Mouse (Mus musculus): ENCODE data around the gene Slc25a42.

Slc25a42 gene

DNA sequence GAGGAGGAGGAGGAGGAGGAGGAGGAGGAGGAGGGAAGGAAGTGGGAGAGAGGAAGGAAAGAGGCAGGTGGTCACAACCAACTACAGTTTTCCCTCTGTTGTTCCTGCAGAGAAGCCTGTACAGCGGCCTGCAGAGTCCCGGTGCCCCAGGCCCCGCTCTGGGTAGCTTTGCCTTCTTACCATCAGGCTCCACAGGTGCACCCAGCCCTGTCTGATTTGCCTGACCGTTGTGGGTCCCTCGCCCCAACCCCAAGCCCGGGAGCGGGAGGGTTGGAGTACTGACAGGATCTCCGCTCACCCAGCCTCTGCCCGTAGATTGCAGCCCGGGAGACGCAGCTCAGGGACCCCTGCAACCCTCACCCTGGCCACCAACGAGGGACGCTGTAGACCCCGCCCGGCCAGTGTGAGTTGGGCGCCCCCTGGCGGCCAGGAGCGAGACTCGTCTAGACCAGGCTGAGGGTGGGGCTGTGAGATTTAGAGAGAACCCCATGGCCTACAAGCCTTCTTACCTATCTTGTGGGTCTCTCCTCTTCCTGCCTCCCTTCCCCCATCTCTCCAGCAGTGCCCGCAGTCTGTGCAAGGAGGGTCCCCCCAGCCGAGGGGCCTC, 45.5 kb downstream of the Slc25a42 start:
- peak; percentile 85 to 88 for DNase-seq

GRCm38 (mm10) chr8:70163316-70163715, 48.8 kb downstream of the Slc25a42 start:
- DNase-seq = no peak

GRCm38 (mm10) chr8:70160015-70160414, 52.1 kb downstream of the Slc25a42 start:
- no peak for DNase-seq

GRCm38 (mm10) chr8:70159211-70159610, 52.9 kb downstream of the Slc25a42 start:
- no peak for DNase-seq

GRCm38 (mm10) chr8:70158069-70158853, 53.8 kb downstream of the Slc25a42 start:
- peak; percentile 83 to 89 for DNase-seq

DNA sequence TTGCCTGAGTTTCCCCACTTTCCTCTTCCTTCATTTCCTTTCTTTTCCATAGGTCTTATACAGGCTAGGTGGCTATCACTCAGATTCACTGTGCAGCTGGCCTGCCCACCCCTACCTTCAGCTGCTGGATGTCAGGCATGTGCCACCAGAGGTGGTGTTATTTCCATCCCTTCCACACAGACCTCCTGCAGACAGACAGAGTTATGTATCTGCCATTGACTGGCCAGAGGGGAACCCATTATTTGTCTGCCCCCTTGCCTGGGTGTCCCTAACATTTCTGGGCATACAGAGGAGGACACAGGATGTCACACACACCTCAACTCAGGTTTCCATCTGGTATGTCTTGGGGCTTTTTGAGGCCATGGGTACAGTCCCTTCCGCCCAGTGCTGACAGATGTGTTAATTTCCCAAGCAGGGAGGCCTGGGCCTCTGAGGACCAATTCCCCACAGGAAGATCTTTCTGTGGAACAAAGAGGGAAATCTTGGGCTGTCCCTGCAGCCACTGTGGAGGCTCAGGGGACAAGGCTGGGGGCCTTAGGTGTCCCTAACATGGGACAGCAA, 54.8 kb downstream of the Slc25a42 start:
- DNase-seq = no peak

DNA sequence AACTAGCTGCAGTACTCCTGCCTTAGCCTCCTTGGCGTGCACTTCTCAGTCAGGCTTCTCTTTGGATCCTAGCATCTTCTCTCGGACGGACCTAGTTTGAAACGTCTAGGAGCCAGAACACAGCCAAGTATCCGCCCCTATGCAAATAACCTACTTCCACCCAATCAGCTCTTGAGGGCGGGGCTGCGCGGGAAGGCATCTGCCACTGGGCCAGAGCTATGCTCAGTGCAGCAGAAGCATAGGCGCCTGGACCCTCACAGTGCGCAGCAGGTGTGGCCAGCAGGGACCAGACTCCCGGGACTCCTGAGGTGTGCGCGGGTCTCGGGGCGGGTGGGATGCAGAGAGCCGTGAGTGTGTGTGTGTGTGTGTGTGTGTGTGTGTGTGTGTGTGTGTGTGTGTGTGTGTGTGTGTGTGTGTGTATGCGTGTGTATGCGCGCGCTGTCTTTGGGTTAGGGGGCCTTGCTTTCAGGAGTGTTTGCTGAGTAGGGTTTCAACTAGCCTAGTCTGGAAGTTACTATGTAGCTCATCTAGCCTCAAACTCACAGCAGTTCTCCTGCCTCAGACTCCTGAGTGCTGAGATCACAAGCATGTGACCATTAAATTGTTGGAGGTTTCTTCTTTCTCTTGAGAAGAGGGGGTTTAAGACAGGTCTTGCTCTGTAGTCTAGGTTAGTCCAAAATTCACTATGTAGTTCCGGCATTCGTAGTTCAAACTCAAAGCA, 59.4 kb downstream of the Slc25a42 start:
- DNase-seq = peak; percentile 86 to 90

DNA sequence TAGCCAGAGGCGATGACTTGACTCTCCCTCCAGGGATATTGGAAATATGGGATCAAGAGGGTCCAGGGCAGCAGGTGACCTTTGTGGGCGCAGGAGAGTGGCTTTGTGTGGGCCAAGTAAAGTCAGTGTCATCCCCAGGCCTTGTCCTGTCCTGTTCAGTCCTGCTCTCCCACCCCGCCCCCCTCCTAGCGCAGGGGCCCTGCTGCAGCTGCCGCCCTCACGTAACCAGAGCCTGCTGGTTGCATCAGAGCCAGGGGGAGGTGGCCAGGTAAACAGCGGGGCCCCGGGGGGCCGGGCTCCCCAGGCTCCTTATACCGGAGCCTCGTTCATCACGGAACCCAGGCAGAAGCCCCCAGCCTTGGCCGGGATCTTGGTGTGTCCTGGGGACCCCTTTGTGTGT, 61.9 kb downstream of the Slc25a42 start:
- no peak for DNase-seq

- no peak for DNase-seq
These were observed 64.2 kb downstream of the Slc25a42 start for GRCm38 (mm10) chr8:70147678-70148607.

DNA sequence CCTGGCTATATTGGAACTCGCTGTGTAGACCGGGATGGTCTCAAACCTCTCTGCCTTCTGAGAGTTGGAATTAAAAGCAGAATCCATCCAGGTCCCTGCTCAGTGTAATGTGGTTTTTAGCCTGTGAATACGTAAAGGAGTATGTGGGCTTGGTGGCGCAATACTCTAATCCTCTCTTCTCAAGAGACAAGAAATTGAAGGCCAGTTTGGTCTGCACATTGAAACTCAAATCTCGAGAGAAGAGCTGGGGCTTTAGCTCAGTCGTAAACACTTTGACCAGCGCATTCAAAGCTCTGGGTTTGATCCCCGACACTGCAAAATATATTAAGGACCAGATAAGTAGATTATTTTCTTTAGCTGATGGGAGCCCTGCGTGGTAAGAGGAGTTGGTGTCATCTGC, 72.1 kb downstream of the Slc25a42 start:
- DNase-seq = no peak

DNA sequence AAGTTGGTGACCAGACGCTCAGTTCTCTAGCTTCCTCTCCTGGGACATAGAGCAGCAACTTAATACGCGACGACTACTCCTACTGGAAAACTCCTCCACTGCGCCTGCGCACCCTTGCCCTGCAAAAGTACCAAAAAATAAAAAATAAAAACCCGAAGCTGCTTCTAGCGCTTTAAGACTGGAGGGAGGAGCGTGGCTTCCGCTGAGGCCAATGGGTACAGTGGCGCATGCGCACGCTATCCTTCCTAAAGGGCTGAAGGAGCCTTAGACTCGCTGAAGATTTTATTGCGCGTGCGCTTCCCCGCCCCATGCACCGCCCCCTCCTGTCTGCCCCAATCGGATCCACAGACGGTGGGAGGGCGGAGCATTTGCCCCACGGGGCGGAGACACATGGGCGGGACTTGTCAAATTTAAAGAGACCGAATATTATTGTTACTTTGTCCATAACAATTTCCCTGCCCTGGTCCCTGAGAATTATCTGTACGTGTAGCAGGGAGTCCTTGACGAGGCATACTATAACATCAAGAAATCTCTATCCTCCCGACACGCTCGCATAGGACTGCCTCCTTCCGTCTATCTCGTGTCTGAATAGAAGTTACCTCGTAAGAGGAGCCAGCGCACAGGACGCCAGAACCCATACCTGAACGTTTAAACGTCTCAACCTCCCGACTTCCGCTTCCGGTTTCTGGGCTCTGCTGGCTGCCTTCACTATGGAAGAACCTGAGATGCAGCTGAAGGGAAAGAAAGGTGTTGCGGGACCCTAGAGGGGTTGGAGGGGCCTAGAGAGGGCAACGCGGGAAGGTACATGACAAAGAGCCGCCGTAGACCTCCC, 72.9 kb downstream of the Slc25a42 start, which contains the start of the genes Rfxank, Borcs8 and Mef2b:
Gene Rfxank, minus strand, starts transcription at position 129 of the 832 bp plus-strand sequence.
Gene Borcs8, plus strand, starts transcription at position 474 of the 832 bp plus-strand sequence.
Gene Mef2b, plus strand, starts transcription at position 686 of the 832 bp plus-strand sequence.
- DNase-seq = peak; percentile 99 to 100

GRCm38 (mm10) chr8:70137890-70138289, 74.2 kb downstream of the Slc25a42 start:
- DNase-seq = no peak

DNA sequence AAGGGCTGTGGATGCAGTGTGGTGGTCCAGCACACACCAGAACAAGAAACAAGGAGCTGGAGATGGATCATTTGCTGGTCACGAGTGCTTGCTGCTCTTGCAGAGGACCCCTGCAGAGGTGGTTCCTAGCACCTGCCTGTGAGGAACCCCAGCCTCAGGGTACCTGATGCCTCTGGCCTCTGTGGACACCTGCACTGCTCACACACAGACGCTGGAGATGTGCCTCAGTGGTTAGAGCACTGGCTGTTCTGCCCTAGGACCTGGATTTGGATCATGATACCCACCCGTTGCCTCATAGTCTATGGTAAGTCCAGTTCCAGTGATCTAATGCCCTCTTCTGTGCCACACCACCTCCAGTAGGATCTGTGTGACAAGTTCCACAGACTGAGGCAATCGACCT, 75.5 kb downstream of the Slc25a42 start:
- no peak for DNase-seq

DNA sequence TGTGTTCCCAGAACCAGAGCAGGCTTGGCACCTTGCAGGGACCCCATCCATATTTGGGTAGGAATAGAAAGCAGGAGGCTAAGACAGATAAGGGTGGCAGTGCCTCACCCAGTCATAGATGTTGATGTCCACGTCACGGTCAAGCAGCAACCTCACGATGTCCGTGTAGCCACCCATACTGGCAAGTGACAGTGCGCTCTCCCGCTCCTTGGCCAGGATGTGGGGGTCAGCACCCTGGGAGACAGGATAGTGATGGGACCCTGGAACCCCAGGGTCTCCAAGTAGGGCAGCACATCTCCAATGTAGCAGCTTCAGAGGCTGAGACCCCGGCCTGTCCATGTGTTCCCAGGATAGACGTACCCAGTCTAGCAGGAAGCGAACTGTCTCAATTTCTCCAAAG, 77.2 kb downstream of the Slc25a42 start:
- DNase-seq = no peak

Data from kidney, postnatal 4 days (tissue).